8 mouse cellular contexts compared by ENCODE assay signal in genomic region chr3:70035593-70035992, GRCm38 (mm10). TPM values are rescaled to one million over a fixed set of nuclear protein-coding genes. Genes with fewer than 3 reads are reported as not detected.
DNase-seq lines count a peak whose midpoint lies in the region.

No protein-coding gene starts in this region.

- DNase-seq in cerebellum, adult 8-10 months = peak; percentile 13
- no peak for DNase-seq in cerebellum, adult 11 months
- DNase-seq in testis, postnatal 10 days (ENCODE audit: low spot score) = peak; percentile 51
- no peak for DNase-seq in testis, postnatal 14 days (ENCODE audit: low spot score)
- DNase-seq in layer of hippocampus, postnatal 36 days = peak; percentile 24 to 30
- no peak for DNase-seq in spleen, postnatal 14 days (ENCODE audit: low spot score in 2 of 2)
- no peak for DNase-seq in spleen, adult 18-20 months
- no peak for DNase-seq in urinary bladder, postnatal 25 days (ENCODE audit: low spot score)

RNA-seq across cellular contexts. Expression of gene Otol1, which starts 28.2 kb away (rescaled TPM):
- not detected for total RNA-seq in layer of hippocampus, postnatal 36 days (2021)

Comparison
In these comparisons a context has a peak if more than half of its experiments do, and no peak if none do; other contexts are left out.
1. DNase-seq: peak in cerebellum, adult 8-10 months (single experiment), testis, postnatal 10 days (single experiment) and layer of hippocampus, postnatal 36 days (2 of 2); none in cerebellum, adult 11 months (single experiment), testis, postnatal 14 days (single experiment), spleen, postnatal 14 days (0 of 2), spleen, adult 18-20 months (0 of 2) and urinary bladder, postnatal 25 days (single experiment).